Mouse (Mus musculus): ENCODE results near the gene Cbx4.
"Not testable (repeated sequence)": the region's sequence is repeated elsewhere in the genome, so short reads cannot be mapped to it uniquely, and the experiment has no call there.

The Cbx4 gene

DNA sequence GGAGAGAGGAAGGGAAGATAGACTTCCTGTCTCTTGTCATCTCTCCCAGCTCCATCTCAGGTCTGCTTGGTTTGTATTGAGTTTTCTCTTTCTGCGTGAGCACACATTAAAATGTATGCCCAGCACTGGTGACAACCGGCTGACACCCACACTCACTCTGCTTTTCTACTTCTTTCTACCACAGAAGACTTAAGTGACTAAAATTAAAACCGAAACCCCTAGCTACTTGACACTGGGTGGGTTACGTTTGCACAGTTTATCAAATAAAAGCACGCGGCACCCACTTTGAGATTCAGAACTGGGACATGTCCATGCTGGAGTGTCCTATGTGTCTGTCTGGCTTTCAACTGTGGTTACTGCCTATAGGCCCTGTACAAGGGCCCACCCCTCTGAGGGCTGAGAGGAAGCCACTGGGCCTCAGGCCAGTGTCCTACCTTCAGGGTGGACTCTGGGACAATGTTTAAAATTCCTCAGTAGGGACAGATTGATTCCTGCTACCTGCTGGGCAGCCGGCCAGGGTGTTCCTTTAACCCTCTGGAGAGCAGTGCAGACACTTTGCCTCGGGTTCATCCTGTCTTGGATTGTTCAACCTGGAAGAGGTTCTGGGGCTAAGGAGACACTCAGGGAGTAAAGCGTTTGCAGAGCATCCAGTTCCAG, 23.5 kb upstream of the Cbx4 start:
- no peak for DNase-seq (ENCODE audit: low spot score in 2 of 2)

DNA sequence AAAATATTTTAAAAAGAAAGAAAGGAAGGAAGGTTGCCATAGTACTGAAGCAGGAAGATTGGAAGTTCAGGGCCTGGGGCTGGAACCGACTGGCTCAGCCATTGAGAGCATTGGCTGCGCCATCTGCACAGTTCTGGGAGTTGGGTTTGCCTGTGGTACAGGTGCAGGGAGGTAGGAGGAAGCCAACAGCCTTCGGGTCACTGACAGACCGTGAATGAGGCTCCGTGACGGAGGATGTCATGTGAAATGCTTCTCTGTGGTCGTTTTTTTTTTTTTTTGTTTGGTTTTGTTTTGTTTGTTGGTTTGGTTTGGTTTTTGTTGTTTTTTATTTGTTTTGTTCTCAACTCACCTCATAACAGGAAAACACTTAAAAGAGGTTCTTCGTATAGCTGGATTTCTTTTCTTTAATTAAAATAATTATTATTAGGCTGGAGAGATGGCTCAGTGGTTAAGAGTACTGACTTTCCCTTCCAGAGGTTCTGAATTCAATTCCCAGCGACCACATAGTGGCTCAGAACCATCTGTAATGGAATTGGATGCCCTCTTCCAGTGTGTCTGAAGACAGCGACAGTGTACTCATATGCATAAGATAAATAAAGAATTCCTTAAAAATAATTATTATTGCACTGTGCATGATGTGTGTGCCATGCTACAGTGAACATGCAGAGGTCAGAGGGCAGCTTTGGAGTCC, 22.7 kb upstream of the Cbx4 start:
- no peak for DNase-seq (ENCODE audit: low spot score in 2 of 2)

DNA sequence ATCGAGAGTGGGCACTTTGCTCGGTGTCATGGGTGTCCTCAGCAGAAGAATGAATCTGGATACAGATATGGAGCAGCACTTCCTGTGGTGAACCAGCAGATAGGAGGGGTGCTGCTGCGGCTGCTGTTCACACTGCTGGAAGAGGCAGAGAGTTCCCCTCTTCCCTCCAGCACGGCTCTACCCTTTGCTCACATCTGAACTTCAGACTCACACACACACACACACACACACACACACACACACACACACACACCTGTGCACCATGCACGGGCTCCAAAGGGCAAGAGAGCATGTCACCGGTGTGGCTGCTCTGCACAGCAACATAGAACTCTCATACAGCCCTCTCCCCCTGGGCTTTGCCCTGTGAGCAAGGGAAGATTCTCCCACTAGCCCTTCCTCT, 20.3 kb upstream of the Cbx4 start:
- no peak for DNase-seq (ENCODE audit: low spot score in 2 of 2)

DNA sequence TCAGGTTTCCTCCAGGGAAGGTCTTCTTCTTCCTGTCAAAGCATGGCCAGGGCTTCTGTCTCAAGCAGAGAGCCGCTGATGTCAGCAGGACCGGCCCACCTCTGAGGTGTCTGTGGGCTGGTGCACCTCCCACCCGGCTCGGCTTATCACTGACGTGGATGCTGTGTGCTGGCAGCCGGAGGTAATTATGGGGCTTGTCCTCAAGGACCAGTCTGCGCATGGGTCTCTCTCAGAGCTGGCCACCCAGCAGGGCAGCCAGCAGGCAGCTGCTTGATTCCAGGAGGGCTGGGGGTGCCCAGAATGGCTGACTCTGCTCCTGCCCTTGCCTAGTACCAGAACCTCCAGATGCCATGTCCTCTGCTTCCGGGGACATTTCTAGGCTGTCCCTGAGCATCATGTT, 19.7 kb upstream of the Cbx4 start:
- DNase-seq (ENCODE audit: low spot score in 2 of 2), result no peak

DNA sequence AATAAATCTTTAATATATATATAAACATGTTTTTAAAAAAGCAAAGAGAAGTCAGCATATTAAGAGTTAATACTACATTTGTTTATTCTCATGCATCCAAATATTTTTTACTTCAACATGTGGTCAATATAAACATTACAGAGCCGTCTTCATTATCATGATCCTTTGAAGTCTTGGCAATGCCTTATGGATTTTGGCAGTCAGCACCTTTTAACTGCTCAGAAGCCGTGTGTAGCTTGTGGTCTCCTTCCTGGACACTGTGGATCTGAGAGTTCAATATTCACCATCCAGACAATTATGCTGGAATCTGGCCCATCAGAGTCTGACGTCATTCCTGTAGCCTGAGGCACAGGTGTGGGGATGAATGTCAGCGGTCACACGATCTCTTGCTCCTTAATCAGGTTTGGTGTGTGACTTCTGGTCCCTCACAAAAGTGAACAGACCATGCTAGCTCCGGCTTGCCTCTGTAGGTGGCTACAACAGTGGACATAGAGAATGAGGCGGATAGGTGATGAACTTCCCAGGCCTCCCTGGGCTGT, 19.1 kb upstream of the Cbx4 start:
- no peak for DNase-seq (ENCODE audit: low spot score in 2 of 2)

DNA sequence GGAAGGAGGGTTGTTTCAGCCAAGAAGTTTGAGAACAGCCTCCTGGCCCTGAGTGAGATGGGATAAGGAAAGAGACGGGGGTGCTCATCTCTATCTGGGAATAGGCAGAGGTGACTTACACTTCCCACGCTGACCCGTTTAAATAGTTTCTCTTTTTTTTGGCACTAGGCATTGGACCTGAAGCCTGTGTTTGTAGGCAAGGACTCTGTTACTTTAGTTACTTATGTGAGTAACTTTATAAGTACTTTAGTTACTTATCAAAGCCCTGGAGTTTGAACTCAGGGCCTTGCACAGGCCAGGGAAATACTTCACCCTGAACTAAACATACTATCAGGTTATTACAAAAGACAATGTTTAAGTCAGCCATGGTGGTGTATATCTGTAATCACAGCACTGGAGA, 18.0 kb upstream of the Cbx4 start:
- no peak for DNase-seq (ENCODE audit: low spot score in 2 of 2)

DNA sequence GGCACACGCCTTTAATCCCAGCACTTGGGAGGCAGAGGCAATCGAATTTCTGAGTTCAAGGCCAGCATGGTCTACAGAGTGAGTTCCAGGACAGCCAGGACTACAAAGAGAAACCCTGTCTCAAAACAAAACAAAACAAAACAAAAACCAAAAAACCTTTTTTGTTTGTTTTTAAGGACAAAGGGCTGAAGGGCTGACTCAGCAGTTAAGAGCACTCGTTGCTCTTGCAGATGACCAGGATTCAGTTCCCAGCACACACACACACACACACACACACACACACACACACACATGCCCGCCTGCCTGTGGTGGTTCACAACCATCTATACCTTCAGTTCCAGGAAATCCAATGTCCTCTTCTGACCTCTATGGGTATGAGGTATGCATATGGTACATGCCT, 14.3 kb upstream of the Cbx4 start:
- DNase-seq (ENCODE audit: low spot score in 2 of 2), result not testable (repeated sequence)

DNA sequence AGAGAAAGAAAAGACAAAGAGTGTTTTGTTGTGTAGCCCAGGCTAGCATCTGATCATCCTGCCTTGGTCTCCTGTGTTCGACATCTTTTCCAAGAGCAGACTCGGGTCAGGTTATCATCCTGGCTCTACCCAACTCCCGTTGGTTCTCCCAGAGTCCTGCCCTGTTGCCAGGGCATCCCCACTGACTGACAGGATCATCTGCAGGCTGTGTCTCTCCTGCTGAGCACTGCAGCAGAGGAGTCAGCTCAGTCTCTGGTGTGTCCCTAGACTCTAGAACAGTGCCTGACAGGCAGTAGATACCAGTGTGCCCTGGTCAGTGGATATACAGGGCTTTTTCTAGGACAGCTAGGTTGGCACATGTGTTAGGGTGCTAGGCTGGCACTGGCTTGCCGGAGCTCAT, 12.2 kb upstream of the Cbx4 start:
- no peak for DNase-seq (ENCODE audit: low spot score in 2 of 2)

DNA sequence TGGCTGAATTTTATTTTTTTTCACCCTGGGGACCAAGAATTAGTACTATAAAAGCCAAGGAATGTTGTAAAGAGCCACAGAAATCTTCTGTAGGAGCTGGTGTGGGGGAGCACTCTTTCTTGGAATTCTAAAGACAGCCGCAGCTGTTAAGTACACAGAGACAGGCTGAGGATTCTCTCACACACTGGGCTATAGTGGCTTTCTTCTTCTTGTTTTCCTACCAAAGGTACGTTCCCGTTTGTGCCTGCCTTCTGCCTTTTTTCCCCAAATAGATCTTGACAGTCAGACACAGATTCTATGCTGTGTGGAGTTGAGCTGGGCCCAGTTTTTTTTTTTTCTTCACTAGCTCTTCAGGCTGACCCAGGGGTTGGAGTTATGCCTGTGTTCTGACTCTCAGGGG, 9.4 kb upstream of the Cbx4 start:
- no peak for DNase-seq (ENCODE audit: low spot score in 2 of 2)

DNA sequence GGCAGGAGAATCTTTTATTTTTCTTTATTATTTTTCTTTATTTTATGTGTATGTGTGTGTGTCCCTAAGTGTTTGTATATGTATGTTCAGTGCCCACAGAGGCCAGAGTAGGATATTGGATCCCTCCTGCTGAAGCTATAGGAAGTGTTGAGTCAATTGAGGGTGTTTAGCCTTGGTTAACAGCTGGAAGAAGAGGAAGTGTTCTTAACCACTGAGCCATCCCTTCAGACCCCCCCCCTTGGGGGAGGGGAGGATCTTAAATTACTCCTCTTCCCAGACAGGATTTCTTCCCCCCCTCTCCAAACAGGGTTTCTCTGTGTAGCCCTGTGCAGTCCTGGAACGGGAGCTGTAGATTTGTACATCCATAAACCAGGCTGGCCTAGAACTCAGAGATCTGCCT, 7.3 kb upstream of the Cbx4 start:
- DNase-seq (ENCODE audit: low spot score in 2 of 2), result no peak

DNA sequence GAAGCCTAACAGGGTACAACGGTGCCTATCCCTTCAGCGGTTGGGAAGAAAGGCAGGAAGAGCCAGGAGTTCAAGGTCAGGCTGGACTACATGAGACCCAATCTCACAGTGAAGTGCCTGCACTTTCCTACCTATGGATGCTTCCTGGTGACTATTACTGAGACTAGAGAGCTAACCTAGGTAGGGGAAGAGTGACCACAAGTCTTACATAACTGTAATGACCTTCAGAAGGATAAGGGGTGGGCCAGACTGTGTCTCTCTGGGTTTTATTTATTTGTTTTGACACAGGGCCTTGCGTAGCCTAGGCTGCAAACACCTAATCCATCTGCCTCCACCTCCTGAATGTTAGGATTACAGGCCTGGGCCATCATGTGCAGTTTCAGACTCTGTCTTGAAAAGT, 6.3 kb upstream of the Cbx4 start:
- DNase-seq (ENCODE audit: low spot score in 2 of 2), result no peak

DNA sequence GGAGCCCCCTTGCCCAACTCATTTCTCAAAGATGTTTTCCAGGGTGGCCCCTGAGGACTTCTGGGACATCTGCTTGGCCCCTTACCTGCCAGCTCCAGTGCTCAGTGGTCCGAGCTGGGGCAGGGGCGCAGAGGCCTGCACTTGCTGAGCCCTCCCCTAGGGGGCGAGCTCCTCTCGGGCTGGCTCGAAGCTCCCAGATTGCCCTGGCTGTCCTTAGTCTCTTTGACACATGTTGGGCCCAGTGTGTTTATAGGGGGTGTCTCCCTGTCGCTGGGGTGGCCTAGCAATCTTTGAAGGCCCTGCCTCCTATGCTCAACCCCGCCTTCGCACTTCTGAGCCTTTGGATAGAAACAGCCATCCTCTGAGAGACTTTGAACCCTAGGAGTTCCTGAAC, 5.6 kb upstream of the Cbx4 start:
- no peak for DNase-seq (ENCODE audit: low spot score in 2 of 2)

DNA sequence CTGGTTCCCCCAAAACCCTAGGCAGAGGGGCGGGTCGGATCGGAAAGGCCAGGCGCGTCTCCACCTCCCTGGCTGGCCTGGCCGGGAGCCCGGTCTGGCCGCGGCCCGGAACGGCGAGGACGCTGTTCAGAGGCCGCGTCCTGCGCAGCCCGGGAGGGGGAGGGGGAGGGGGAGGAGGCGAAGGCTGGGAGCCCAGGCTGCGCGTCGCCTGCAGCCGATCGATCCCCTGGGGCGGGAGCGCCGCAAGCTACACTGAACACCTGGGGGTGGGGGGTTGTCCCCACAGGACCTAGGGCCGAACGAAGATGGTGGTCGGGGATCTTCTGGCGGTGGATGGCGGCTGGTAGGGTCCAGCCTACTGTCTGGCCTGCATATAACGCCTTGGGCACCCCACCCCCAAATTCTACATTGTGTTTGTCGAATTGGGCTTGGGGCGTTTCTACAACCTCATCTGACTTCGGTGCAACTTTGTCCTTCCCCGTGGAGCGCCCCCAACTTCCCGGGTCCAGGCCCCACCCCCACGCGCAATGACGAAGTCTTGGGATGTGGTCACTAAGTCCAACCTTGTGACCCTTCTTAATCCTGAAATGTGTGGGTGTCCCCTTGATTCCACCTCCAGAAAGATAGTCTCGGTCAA, 5.1 kb upstream of the Cbx4 start:
- no peak for DNase-seq (ENCODE audit: low spot score in 2 of 2)

DNA sequence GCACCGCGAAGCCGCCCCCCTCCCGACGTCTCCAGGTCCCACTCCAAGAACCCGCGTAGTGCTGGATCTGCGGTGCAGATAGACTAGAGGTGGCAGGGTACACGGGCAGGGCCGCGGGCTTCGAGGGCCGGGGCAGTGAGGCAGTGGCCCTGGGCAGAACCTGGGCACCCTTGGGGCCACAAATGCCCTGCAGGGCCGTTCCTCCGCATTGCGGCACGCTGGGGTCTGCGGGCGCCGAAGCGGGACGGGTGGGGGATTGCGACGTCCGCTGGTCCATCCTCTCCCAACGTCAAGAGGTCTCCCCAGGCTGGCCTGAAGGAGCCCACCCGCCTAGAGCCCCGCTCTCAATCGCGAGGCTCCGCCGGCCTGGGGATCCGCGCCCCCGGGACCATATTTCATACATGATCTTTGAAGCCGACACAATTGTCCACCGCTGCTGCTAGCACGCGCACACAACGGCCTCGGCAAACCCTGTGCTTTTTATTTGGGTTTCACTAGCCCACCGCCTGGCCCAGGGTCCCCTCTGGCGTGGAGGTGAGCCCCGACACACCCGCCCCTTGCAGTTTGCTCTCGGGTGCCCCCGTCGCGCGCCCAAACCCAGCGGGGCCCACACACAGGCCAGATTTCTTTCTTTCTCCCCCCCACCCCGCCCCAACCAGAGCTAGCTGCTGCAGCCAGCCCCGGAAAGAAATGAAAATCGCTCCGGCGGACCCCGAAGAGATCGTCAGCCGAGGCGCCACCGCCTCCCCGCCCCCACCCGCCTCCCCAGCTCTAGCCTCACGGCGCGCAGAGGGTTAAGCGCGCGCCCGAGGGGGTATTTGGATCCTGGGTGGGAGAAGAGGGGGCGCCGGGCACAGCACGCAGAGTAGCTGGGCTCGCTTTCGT, 4.3 kb upstream of the Cbx4 start:
- no peak for DNase-seq (ENCODE audit: low spot score in 2 of 2)

DNA sequence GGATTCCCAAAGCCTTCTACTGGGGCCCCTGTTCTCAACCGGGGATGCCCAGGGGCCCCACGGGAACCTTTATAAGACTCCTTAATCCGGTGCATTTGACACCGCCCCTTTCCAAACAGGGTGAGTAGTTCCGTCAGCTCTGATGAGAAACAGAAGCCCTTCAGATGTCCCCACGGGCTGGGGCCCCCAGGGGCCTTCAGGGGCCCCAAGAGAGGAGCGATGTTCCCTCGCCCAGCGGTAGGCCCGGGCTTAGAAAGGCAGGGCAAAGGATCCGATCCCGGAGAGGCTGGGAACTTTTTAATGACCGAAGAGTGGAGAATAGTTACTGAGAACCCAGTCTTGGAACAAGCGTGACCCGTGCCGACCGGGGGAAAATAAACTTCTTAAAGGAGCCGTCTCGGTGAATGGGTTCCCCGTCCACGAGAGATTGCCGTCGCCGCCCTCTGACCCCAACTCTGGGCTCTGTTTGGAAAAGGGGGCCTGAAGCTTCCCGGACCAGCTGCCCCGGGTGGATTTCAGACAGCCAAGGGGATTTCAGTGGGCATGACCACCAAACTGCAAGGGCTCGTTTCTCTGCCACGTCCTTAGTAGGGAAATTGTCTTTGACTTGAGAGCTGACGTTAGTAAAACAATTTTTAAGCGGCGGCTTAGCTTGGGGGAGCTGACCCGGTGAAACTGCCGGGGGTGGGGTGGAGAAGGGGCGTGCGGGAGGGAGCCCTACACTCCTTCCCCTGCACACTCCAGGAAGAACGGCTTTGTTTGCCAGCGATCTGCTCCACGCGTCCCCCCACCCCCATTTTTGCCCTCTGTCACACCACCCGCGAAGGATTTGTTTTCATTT, 3.4 kb upstream of the Cbx4 start:
- no peak for DNase-seq (ENCODE audit: low spot score in 2 of 2)

DNA sequence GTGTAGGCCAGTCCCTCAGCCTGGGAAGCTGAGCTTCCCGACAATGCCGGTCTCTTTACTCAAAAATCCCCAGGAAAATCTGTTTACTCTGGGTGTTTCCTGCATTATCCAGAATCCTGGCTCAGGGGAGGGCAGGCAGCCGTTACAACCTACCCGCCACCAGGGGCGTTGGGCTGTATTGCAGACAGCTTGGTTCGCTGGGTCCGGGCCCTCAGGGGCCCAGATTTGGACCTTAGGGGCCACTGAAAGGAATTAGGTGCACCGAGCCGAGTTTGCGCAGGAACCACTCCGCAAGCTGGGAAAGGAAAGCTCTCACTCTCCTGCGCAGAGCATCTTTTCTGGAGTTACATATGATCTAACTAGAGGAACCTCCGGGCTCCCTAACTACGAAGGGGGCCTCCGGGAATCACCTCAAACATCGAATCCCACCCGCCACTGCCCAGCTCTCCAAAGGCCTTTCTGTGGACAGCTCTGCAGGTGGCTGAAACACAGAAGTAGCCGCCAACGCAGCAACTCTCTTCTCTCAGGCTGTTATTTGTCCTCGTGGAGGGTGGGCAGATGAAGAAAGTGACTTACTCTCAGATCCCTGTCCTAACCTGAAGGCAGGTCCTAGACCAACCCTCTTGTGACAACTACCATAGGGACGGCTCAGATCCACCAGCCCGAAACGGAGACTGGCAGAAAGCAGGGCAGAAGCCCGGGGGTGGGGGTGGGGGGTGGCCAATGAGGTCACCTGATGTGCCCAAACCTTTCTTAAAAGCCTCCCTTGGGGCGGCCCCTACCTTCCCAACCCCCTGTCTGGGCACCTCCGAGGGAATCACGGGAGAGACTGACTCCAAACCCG, 2.6 kb upstream of the Cbx4 start:
- DNase-seq (ENCODE audit: low spot score in 2 of 2), result no peak

DNA sequence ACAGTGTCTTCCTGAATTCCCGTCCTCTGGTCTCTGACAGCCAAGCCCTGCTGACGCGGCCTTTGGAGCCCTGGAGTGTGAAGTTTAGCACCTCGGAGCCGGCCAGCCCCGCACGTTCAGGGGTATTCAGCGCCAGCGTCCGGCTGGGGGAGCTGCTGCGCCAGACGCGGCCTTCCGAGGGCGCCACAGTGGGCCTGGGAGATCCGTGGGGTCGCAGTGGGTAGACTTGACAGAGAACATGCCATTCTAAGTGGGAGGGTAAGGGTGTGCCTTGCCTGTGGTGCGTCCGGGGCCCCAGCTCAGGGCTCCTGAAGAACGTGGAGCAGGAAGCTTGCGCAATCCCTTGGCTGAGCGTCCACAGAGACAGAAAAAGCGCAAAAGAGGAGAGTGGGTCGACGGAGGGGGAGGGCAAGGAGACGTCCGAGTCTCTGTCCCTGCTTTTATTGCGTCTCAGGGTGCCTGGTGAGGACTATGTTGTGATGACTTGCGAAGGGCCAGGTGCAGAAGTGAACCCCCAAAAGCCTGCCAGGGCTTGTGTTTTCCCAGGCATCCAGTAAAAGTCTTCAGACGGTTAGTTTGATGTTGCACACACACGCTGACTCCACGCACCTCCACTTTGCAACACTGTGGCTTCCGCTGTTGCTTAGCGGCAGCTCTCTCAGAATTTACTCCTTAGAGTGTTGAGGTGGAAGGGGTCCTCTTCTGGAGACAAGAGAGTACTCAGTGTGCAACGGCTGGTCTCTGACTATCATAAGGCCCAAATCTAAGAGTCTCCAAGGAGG, 1.5 kb upstream of the Cbx4 start:
- DNase-seq (ENCODE audit: low spot score in 2 of 2), result no peak

DNA sequence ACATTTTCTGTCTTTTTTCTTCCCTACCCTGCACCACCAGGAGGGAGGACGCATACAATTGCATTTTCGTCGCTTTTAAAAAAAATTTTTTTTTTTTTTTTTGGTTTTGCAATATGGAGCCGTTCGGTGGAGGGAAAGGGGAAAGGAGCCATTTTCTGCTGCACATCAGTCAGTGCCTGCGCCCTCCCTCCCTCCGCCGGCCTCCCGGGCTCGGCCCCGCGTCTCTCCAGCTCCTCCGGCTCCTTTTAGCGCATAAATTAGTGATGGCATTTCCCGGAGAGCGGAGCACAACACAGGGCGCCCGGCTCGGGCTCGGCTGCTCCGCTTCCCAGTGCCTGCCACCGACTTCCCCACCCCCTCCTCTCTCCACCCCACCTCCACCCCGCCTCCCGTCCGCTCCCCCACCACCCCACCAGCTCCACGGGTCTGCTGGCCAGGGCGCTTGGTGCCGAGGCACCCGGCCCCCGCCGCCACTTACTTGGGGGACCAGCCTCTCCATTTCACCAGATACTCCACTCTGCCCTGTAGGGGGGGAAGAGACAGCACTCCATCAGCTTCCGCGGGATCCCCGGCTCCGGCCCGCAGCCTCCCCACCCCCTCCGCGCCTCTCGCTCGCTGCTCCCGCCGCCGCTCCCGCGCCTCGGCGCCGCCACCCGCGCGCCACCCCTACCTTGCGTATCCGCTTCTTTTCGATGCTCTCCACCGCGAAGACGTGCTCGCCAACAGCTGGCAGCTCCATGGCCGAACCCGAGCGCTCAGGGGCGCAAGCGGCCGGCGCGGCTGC, 550 bp downstream of the Cbx4 start:
- peak; percentile 75 to 78 for DNase-seq (ENCODE audit: low spot score in 2 of 2)
